Mouse (Mus musculus): ENCODE results near the gene Smad1.

DNA sequence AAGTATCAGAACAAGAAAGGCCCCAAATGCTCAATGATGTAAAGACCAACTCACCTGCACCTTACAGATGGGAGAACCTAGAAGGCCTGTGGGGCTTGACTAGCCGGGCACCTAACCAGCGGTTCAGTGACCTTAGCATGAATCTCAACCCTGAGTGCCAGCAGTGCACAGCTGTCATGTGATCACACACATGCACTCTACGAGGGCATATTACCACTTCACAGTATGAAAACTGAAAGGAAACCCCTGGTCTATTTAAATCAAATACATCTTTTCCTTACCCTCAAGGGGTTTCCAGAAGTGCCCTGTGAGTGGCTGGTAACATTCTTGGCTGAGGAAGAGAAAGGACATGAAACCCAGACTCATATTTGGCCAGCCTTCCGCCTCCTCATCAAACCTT, 31.4 kb downstream of the Smad1 start:
- TF ChIP-seq CTCF (IDR thresholded peaks at IDR 0.05; ENCODE audit: low read depth, low read length) (no peak), POLR2A (IDR thresholded peaks at IDR 0.05; ENCODE audit: insufficient read depth, low read length) (no peak), EP300 (IDR thresholded peaks at IDR 0.05; ENCODE audit: insufficient read depth, low read depth, low read length) (no peak)
